Mouse (Mus musculus) inflammation-experienced regulatory T-cells, adult 6 months (primary cell): ENCODE data around the gene Il34. TPM values are rescaled to one million over a fixed set of nuclear protein-coding genes. Genes with fewer than 3 reads are reported as not detected.
"Not testable (repeated sequence)": the region's sequence is repeated elsewhere in the genome, so short reads cannot be mapped to it uniquely, and the experiment has no call there.

Source experiments
- ATAC-seq: one replicate; pipeline ENCODE4 v1.8.0; 2017
- polyA plus RNA-seq, 3 experiments: library from polyadenylated mRNA; unstranded; fragments of 100-300 nt; shearing (Covaris generic); gene quantifications; one replicate each; pipeline ENCODE4 v1.2.1; 2017

The Il34 gene
- polyA plus RNA-seq, 3 experiments from 2014 or later, result not detected

DNA sequence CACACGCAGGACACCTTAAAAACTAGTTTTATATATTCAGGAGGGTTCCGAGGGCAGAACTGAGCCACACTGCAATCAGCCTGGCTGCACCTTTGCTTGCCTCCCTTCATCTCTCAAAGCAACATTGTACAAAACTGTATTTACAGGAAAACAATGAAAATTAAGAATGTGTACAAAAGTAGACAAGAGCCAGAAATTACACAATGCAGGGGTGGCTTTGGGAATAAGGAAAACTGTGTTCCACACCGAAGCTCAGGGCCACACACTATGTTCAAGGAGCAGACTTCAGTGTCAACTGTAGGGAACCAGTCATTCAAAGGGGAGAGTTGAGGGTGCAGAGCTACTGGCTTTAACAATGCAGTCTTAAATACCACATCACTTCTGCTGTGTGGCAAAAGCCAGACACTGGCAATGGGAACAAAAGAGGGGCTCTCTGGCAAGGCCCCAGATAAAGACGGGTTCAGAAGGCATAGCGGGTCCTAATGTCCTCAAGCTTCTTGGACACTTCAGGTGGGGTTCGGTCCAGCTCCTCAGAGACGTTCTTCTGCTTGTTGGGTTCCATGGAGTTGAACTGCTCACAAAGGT lies 4.8 kb upstream of the Il34 start:
- no peak for ATAC-seq

DNA sequence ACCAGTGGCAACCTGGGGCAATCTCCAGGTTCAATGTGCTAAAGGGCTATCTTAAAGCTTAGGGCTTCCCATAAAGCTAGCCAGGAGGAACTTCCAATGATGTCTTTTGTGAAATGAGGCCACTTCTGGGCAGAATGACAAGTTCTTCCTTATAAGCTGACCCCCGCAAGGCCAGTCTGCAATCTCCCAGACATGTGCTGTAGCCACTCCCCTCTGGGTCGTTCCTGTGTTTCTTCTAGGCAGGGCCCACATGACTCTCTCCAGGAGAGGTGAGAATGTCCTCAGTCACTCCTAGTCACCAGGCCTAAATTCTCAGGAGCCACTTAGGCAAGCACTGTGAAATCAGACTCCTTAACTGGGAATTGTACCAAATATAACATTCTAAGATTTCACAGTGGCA lies 4.1 kb upstream of the Il34 start:
- ATAC-seq, result no peak

DNA sequence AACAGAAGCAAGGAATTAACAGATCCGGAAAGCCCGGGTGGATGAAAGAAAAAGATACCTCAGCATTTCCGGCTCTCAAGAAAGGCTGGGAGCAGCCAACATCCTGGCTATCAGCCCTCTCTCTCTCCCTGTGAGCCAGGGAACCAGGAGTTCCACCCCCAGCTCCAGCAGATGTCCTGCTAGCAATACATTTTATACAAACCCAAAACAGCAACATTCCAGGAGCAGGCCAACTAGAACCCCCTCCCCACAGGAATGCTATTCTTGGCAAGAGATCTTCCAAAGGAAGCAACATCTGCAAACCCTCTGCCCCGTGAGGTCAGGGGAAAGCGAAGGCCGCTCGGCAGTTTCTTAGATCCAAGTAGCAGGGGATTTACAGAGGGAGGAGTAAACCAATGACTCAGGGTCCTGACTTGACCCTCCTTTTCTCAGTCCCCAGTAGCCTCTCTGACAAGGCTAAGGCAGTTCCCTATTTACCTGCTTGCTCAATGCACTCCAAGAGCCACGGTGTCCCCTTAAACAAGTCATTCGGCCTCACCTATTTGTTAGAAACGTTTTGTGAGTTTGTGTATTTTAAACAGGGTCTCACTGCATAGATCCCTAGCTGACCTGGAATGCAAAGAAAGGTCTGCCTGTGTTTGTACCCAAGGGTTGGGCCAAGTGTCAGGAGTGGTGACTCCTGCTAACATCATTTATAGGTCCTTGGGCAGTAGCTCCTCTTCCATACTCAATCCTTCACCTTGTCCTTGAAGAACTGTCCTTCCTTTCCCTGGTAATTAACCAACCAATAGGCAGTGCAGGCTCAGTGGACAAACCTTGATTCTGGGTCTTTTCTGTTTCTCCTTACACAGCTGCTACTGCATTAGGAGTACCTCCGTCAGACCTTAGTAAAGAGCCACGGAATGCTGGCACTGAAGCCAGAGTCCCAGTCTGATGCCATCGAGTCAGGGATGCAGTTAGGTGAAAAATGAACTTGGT lies 3.1 kb upstream of the Il34 start:
- no peak for ATAC-seq

DNA sequence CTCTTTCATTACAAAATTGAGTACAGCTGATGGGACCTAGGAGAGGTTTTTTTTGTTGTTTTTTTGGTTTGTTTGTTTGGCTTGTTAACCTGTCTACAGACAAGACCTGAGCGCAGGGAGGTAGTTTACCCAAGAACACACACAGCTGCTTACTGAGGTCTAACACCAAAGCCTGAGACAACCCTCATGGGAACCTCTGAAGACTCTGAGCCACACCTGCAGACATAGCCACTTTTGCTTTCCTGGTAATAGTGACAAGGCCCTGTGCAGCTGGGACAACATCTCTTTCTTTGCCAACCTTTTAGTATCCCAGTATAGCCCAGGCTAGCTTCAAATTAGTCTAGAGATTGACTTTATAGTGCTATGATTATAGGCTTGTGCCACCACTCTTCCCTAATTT lies 422 bp upstream of the Il34 start:
- ATAC-seq, result no peak

DNA sequence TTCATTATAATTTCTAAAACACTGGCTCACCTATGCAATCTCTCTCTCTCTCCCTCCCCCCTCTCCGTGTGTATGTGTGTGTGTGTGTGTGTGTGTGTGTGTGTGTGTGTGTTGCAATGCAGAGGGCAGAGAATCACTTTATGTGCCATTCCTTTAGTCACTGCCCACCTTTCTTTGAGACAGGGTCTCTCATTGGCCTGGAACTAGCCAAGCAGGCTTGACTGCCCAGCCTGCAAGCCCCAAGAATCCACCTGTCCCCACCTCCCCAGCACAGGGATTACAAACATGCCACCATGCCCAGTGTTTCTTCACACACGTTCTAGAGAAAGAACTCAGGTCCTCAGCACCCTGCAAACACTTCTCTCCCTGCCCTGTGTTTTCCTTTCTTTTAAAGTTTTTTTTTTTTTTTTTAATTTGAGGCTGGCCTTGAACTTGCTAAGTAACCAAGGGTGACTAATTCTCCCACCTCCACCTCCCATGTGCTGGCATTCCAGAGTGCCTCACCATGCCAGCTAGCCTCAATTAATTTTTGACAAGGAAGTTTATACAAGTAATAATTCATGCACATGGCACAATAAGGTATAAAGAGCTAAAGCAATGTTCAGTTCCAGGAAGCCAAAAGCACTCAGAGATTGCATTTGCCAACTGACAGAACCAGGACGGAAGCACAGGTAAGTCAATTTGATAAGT lies 754 bp downstream of the Il34 start:
- no peak for ATAC-seq

DNA sequence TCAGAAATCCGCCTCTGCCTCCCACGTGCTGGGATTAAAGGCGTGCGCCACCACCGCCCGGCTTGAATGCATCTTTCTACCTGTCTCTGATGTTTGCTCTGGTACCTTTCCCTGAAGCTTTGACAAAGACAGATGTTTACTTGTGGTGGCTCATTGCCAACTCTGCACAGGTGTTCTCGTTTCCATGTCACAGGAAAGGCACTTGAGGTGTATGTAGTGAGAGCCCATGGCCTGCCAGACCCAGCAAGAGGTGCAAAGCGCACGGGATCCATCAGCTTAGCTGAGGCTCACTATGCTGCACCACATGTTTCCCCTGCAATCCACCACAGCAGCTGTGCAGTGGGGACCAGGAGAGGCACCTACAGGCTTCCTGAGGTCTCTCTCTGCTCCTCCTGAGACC lies 1.9 kb downstream of the Il34 start:
- no peak for ATAC-seq

DNA sequence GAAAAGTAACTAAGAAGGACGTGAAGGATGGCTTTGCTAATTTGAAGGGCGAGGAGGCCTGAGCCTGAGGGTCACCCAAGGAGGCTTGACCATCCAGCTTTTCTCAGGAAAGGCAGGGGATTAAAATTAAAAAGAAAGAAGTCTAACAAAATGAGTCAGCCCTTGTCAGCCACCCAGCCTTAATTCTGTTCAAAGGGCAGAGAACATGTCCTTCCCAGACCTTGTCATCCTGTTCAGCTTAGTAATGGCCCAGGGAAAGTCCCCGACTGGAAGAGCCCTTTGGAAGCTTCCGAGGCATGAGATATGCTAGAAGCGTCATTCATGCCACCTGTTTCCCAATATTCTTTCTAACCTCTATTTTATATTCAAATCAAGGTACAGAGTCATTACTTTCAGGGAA lies 2.7 kb downstream of the Il34 start:
- no peak for ATAC-seq

DNA sequence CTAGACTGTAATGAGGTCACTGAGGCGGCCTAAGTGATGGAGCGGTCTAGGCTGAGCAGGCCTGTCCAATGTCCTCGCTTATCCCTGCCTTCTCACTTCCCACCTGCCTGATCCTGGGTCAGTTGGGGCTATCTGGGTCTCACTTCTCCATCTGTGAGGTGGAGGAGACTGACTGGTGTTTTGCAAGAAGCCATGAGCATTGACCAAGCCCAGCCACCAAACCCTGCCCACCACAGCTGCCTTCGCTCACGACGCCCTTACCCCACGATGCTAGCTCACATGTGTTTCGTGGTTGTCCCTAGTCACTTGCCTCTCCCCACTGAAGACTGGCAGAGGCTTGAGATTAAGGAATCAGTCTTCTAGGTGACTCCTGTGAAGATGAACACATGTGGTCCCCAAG lies 8.6 kb downstream of the Il34 start:
- no peak for ATAC-seq

DNA sequence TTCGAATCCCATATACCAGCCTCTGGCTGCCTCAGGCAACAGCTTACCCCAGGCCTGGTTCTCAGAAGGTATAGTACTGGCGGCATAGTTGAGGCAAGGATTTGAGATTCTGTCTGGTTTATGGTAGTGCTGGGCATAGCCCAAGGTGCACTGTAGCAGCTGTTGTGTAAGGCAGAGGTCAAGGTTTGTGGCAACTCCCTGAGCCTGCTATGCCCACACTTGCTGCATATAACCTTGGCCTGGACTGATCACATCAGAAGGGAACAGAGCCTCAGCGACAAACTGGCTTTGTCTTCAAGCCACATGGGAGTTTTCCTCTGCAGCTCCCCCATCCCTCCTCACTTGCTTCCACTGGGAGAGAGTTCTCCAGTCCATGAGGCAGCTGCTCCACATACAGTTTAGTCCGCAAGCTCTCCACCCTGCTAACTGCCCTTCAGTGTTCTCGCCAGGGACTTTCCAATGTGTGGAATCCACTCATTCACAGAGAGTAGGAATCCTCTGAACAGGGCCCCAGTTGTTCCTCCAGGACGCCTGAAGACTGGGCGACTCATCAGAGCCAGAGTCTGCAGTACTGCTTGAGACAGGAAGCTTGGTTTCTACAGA lies 11.3 kb downstream of the Il34 start:
- ATAC-seq, result no peak

DNA sequence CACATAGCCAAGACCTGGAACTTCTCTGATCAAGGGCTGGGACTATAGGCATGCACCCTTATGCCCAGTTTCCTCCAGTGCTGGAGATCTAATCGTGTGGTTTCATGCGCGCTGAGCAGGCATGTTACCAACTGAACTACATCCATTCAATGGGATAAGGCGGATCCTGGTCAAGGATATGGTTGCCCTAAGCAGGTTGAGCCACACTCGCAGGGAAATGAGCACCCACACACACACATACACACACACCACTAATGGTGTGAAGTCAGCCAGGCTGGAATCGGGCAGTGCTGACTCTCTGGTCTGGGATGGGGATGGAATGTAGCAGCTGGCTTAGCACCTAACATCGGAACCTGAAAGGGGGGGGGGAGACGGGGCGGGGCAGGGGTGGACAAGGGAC lies 11.8 kb downstream of the Il34 start:
- ATAC-seq, result no peak

DNA sequence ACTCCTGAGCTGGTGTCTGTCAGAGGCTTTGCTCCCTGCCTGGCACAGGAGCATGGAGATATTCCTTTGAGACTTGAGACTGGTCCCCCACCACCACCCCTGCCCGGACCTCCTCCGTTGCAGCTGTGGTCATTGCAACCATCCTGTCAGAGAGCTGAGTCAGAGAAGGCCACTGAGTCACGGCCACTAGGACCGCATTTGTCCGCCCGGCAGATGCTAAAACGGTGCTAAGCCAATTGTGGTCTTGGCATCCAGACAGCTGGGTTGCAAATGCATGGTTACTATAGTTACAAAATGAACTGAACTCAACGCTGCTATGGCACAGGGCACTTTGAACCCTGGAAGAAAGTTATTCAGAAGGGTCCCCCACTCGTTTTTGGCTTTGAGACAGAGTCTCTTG lies 12.2 kb downstream of the Il34 start:
- no peak for ATAC-seq

DNA sequence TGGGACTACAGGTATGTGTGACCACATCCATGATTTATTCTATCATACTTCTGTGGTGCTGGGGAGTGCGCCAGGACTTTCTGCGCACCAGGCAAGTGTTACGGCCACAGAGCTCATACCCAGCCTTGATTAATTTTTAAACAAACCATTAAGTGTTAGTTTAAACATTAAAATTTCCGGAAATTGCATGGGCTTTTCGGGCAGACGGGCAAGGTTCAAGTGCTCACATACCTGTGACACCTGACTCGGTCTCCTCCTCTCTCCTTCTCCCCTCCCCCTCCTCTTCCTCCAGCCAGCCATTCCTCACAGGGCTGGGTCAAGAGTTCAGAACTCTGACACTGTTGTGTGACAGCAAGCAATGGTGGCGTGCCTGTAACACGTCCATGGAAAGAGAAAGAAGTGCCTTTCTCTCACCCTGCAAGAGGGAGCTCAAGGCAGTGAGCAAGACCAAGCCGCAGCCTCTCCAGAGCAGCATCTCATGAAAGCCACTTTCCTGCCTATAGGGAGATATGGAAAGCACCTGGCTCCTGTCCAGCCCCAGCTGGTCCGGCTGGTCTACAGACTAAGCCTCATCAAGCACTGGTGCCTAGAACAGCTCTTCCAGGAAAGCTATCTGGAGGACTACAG lies 13.0 kb downstream of the Il34 start:
- ATAC-seq, result no peak

DNA sequence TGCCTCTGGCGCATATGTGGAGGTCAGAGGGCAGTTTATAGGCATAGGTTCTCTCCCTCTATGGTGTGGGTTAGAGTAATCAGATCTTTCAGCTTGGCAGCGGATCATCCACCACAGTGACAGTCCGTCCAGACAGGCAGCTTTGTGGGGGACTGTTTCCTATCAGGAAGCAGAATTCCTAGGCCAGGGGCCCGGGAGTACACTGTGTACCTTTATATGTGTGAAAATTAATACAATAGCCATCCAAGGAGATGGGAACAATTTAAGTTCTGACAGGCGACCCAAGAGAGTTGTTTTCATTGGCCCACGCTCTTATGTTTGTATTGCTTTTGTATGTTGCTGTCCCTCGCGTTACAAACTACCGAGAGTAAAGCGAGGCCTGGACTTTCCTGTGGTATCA lies 14.6 kb downstream of the Il34 start:
- no peak for ATAC-seq

DNA sequence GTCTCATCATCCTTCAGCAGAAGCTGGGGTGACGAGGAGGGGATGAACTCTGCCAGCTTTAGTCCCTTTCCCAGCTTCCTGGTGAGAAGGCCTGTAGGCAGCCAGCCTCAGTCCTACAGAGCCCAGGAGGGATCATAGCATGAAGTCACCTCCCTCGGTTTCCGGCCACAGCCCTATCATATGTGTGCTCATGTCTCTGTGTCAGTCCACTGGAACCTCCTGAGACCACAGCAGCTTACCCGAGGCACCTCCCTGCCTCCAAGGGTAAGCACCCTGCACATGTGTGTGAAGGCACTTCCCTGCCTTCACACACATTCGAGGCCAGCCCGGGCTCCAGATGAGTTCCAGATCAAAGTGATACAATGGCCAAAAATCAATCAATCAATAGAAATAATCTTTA lies 15.5 kb downstream of the Il34 start:
- ATAC-seq, result no peak

DNA sequence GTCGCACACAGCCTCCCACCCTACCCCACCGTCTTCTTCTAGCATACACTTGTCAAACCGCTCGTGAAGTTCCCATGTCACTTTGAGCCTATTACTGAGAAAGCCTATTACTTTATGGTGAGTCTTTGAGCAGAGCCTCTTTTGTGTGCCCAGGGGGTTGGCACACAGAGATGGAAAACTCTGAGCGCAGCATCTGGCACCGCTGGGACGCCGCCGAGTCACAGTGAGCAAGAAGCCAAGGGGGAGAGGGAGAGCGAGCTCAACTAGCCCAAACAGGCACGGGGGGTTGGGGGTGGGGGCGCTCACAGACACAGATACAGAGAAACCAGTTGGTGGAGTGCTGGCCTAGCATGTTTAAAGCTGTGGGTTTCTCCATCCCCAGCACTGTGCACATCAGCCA lies 16.2 kb downstream of the Il34 start:
- no peak for ATAC-seq

DNA sequence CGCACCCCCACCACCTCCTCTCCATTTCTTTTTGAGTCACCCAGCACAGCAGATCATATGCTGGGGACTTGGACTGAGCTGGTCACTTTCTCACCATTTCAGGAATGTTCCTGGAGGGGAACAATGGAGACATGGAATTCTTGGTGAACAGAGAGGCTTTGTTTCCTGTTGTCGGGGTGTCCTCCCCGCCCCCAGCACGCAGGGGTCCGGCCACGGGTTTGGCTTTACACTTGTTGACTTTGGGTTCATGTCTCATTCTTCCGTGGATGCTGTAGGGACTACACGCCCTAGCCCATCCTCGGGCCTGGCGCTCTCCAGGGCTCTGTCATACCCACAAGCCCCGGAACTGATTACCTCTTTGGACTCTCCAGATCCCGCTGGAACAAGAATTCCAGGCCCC lies 16.7 kb downstream of the Il34 start:
- ATAC-seq, result no peak

DNA sequence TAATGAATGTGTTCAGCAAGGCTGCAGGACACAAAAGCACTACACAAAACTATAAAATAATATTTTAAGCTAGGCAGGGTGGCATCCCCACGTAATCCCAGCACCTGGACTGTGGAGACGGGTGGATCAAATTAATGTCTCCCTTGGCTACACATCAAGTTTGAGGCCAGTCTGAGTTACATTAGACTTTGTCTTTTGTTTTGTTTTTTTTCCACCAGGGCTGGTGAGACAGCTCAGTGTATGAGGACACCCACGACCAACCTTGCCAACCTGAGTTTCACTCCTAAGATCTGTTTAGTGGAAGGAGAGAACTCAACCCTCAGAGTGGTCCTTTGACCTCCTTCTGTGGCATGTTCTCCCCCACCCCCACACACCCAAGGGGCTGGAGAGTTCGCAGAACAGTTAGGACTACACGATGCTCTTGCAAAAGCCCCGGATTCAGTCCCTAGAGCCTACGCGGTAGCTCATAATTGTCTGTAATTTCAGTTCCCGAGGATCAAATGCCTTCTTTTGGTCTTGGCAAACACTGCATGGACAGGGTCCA lies 18.2 kb downstream of the Il34 start:
- no peak for ATAC-seq

DNA sequence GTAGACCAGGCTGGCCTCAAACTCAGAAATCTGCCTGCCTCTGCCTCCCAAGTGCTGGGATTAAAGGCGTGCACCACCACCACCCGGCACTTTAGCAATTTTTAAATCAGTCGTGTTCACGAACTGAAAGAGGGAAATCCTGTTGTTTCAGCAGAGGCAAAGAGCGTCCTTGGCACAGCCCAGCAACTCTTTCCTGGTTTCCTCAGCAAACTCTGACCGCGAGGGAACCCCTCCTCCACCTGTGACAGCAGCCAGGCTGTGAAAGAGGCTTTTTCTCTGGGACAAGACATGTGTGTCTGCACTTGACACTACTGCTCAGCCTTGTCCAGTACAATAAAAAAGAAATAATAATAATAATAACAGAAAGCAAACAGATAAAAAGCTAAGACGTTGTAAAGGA lies 18.8 kb downstream of the Il34 start:
- ATAC-seq, result no peak

DNA sequence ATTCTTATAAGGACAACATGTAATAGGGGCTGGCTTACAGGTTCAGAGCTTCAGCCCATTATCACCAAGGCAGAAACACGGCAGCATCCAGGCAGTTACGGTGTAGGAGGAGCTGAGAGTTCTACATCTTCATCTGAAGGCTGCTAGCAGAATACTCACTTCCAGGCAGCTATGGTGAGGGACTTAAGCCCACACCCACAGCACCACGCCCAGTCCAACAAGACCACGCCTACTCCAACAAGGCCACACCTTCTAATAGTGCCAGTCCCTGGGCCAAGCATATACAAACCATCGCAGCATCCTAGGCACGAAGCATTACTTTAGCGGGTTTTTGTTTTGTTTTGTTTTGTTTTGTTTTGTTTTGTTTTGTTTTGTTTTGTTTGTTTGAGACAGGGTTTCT lies 19.2 kb downstream of the Il34 start:
- not testable (repeated sequence) for ATAC-seq

DNA sequence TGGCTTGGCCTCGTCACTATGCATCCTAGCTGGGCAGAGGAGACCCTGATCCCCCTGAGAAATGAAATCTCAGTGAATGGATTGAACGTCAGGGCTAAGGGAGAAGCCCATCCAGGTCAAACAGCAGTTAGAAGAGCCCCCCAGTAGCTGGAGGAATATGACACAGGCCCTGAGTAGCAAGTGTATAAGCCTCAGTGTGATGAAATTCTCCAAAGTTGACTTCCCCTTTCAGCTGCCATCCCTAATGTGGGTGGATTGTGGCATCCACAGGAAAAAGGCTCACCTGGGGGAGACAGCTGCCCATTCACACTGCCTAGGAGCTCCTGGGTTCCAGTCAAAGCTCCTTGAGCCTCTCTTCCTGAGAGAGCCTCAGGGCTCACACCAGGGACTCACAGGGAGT lies 20.4 kb downstream of the Il34 start:
- ATAC-seq, result no peak

DNA sequence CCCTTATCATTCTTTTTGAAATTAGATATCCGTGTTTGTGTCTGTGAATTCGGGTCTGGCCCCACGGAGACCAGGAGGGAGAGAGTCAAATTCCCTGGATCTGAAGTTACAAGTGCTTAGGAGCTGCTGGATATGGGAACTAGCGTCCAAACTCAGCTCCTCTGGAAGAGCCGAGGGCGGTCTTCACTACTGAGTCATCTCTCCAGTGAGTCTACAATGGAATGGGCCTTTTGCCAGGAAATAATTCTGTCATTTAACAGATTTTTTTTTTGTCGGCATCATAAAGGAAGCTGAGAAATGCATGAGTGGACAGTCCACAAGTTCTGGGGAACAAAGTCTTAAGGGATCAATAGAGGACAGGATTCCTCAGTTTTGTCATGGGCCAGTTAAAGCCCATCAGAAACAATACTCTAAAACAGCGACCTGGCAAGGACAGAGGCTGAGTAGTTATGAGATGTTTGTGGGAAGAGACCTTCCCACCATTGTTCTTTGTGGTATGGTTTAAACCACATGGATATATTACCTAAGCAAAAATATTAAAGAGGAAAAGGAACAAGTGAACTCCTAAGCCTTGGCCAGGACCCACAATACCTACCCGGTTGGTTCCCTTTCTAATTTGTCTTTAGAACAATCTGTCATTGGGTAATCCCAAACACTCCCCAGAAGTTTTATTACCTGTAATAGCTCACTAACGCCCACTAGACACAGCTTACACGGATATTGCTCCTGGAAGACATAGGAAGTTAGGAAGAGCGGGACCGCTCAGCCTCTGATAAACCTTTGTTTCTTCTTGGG lies 25.6 kb downstream of the Il34 start:
- ATAC-seq, result no peak

DNA sequence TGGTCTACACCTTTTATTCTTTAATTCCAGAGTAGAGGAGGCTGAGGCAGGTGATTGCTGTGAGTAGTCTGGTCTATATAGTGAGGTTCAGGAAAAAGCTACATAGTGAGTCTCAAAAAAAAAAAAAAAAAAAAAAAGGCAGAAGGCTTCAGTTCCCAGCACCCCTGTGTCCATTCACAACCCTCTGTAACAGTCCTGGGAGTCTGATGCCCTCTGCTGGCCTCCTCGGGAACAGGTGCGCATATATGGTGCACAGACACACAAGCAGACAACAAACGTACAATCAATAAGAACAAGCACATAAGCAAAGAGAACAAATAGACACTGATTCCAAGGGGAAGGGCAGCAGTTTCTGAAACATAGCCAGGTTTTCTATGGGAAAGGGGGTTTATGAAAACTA lies 29.4 kb downstream of the Il34 start:
- no peak for ATAC-seq
